Mouse (Mus musculus): ENCODE measurements around the gene Fam72a. TPM values are rescaled to one million over a fixed set of nuclear protein-coding genes. Genes with fewer than 3 reads are reported as not detected.

The Fam72a gene
- polyA plus RNA-seq (2012): 2.8 and 4.4 TPM in 2 replicates

GRCm38 (mm10) chr1:131527281-131528080 lies at the start of gene Fam72a, which contains the start of gene Srgap2:
Fam72a (plus strand) TSS chr1:131527903.
Srgap2 (minus strand) TSS chr1:131527352.
- TF ChIP-seq GATA1 (IDR thresholded peaks at IDR 0.05; ENCODE audit: low read length): no peak

GRCm38 (mm10) chr1:131478770-131479305 lies 48.9 kb upstream of the Fam72a start:
- no peak for TF ChIP-seq GATA1 (IDR thresholded peaks at IDR 0.05; ENCODE audit: low read length)

- TF ChIP-seq GATA1 (IDR thresholded peaks at IDR 0.05; ENCODE audit: low read length): peak; percentile 25
Observed at GRCm38 (mm10) chr1:131481391-131481790, 46.3 kb upstream of the Fam72a start.

GRCm38 (mm10) chr1:131482242-131482641 lies 45.5 kb upstream of the Fam72a start:
- TF ChIP-seq GATA1 (IDR thresholded peaks at IDR 0.05; ENCODE audit: low read length): no peak

- TF ChIP-seq GATA1 (IDR thresholded peaks at IDR 0.05; ENCODE audit: low read length): no peak
Observed at GRCm38 (mm10) chr1:131486094-131486850, 41.4 kb upstream of the Fam72a start.

- TF ChIP-seq GATA1 (IDR thresholded peaks at IDR 0.05; ENCODE audit: low read length): no peak
Observed at GRCm38 (mm10) chr1:131489312-131489711, 38.4 kb upstream of the Fam72a start.

- TF ChIP-seq GATA1 (IDR thresholded peaks at IDR 0.05; ENCODE audit: low read length): no peak
Observed at GRCm38 (mm10) chr1:131491579-131491978, 36.1 kb upstream of the Fam72a start.

- TF ChIP-seq GATA1 (IDR thresholded peaks at IDR 0.05; ENCODE audit: low read length): no peak
Observed at GRCm38 (mm10) chr1:131492360-131492759, 35.3 kb upstream of the Fam72a start.

- TF ChIP-seq GATA1 (IDR thresholded peaks at IDR 0.05; ENCODE audit: low read length): no peak
Observed at GRCm38 (mm10) chr1:131493966-131494898, 33.5 kb upstream of the Fam72a start.

GRCm38 (mm10) chr1:131498231-131498630 lies 29.5 kb upstream of the Fam72a start:
- no peak for TF ChIP-seq GATA1 (IDR thresholded peaks at IDR 0.05; ENCODE audit: low read length)

- no peak for TF ChIP-seq GATA1 (IDR thresholded peaks at IDR 0.05; ENCODE audit: low read length)
Observed at GRCm38 (mm10) chr1:131501681-131502080, 26.0 kb upstream of the Fam72a start.

GRCm38 (mm10) chr1:131511131-131511530 lies 16.6 kb upstream of the Fam72a start:
- no peak for TF ChIP-seq GATA1 (IDR thresholded peaks at IDR 0.05; ENCODE audit: low read length)

GRCm38 (mm10) chr1:131511661-131512500 lies 15.8 kb upstream of the Fam72a start:
- no peak for TF ChIP-seq GATA1 (IDR thresholded peaks at IDR 0.05; ENCODE audit: low read length)

- no peak for TF ChIP-seq GATA1 (IDR thresholded peaks at IDR 0.05; ENCODE audit: low read length)
Observed at GRCm38 (mm10) chr1:131513136-131513535, 14.6 kb upstream of the Fam72a start.

Data from G1E-ER4 (cell line).